Mouse (Mus musculus) forebrain, postnatal 0 days (tissue): ENCODE measurements around the gene Nfe2. TPM values are rescaled to one million over a fixed set of nuclear protein-coding genes. Genes with fewer than 3 reads are reported as not detected.

ENCODE experiments used
- ATAC-seq: fragments of 200-750 bp; cut with Nextera tagmentation; 2 replicates; pipeline ENCODE4 v1.8.0; 2017; ENCODE audit warnings: mild to moderate bottlenecking, moderate library complexity
- DNase-seq: peaks from one replicate; pipeline ENCODE4 v3.0.0-alpha.2; 2015
- H3K27ac ChIP-seq: fragments of 300-500 bp; sonication (generic); 2 replicates; pipeline ENCODE4 v1.5.1; 2014; ENCODE audit warnings: low read depth, mild to moderate bottlenecking, antibody characterized with exemption, low read length, moderate library complexity, mixed read lengths
- H3K27me3 ChIP-seq: fragments of 300-500 bp; sonication (generic); 2 replicates; pipeline ENCODE4 v1.6.1; 2014; ENCODE audit warnings: mild to moderate bottlenecking, low read length, mixed read lengths; ENCODE audit not compliant: insufficient read depth
- H3K36me3 ChIP-seq: fragments of 300-500 bp; sonication (generic); 2 replicates; pipeline ENCODE4 v1.6.1; 2014; ENCODE audit warnings: mild to moderate bottlenecking, moderate library complexity; ENCODE audit not compliant: insufficient read depth
- H3K4me1 ChIP-seq: fragments of 300-500 bp; sonication (generic); 2 replicates; pipeline ENCODE4 v1.6.1; 2014; ENCODE audit warnings: antibody characterized with exemption; ENCODE audit not compliant: insufficient read depth
- H3K4me2 ChIP-seq: fragments of 300-500 bp; sonication (generic); 2 replicates; pipeline ENCODE4 v1.6.1; 2014; ENCODE audit warnings: low read depth, mild to moderate bottlenecking, moderate library complexity
- H3K4me3 ChIP-seq: fragments of 300-500 bp; sonication (generic); 2 replicates; pipeline ENCODE4 v1.5.1; 2014; ENCODE audit warnings: low read depth, low read length, mixed read lengths
- H3K9ac ChIP-seq: fragments of 300-500 bp; sonication (generic); 2 replicates; pipeline ENCODE4 v1.6.1; 2014; ENCODE audit warnings: mild to moderate bottlenecking
- H3K9me3 ChIP-seq: fragments of 300-500 bp; sonication (generic); 2 replicates; pipeline ENCODE4 v1.6.1; 2016; ENCODE audit warnings: low read length
- CTCF ChIP-seq: sonication (generic); IDR thresholded peaks from 2 replicates; pipeline ENCODE4 v1.5.1; 2016; ENCODE audit warnings: antibody characterized with exemption, control low read depth, low read depth
- WGBS: fragments of 180-500 bp; shearing (Covaris S2); extraction: QIAGEN DNeasy Blood & Tissue Kit; methylation state at CpG from one replicate; pipeline ENCODE4 v1.1.7; 2014; 5-methylcytosine and 5-hydroxymethylcytosine counted together
- polyA plus RNA-seq: library from polyadenylated mRNA; unstranded; fragments of >200 nt; fragmentation: Nextera tagmentation; extraction: Ambion mirVana; gene quantifications from 2 replicates; pipeline ENCODE4 v1.2.1, GENCODE M21; 2015
- total RNA-seq: library from RNA; depleted of rRNA; stranded (reverse); fragments of >200 nt; gene quantifications from 2 replicates; pipeline ENCODE4 v1.2.3, GENCODE M21; 2014

Nfe2 gene
- total and polyA plus RNA-seq, 2 experiments from 2014 or later: 0.34 to 1.6 TPM

DNA sequence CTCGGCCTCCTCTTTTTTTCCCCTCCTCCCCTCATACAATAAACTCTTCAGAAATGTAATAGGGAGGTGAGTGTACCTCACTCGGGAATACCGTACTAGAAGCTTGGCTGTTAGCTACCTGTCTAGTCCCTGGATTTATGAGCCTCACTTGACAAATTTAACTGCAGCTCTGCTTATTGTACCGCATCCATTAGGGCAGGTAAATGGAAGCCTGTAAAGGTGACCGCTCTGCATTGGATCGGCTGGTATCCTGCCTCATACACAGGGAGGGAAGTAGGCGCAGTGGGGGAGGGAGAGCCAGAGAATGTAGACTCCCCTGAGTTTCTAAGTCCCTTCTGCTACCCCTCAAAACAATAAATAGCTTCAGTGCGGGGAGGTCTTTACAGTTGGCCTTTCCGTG is 32.6 kb upstream of the Nfe2 start:
- WGBS: 94% methylated on average over 9 of the region's 9 CpGs
- no peaks in the 10 kb centered on the region for H3K27me3 ChIP-seq
- H3K9ac ChIP-seq: no peak overlapping the region
- ATAC-seq (no peak), DNase-seq (no peak)
- no peaks in the 10 kb centered on the region for H3K4me1 ChIP-seq
- no peak overlapping the region for H3K27ac ChIP-seq
- no peak for TF ChIP-seq CTCF
- no peak overlapping the region for H3K4me2 ChIP-seq
- no peak overlapping the region for H3K4me3 ChIP-seq
- H3K36me3 ChIP-seq: peaks cover 42% of the 10 kb centered on the region
- H3K9me3 ChIP-seq: no peaks in the 10 kb centered on the region

- H3K36me3 ChIP-seq: peaks cover 38% of the 10 kb centered on the region
- no peak for DNase-seq
- 85% methylated on average over 6 of the region's 6 CpGs for WGBS
- no peak overlapping the region for H3K9ac ChIP-seq
- TF ChIP-seq CTCF: no peak
- no peak overlapping the region for H3K4me3 ChIP-seq
- no peaks in the 10 kb centered on the region for H3K9me3 ChIP-seq
- ATAC-seq: no peak
- no peaks in the 10 kb centered on the region for H3K4me1 ChIP-seq
- H3K27ac ChIP-seq: no peak overlapping the region
- no peaks in the 10 kb centered on the region for H3K27me3 ChIP-seq
- H3K4me2 ChIP-seq: no peak overlapping the region
Measured at GRCm38 (mm10) chr15:103290417-103290816, 32.2 kb upstream of the Nfe2 start.

DNA sequence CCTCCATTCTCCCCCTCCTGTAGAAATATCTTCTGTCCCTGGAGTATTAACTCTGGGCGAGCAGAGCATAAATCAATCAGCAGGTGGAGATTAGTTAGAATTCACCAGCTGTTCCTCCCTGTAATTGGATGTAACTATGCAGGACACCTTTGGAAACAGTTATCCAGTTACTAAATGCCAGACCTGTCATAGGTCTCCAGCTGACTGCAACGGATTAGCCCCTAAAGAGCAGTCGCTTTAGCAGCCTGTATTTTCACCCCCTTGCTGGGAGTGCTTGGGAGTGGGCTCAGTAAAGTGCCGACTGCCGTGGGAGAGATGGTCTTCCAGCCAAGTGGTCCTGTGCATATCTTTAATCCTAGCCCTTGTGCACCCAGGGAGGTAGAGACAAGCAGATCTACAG is 31.4 kb upstream of the Nfe2 start:
- TF ChIP-seq CTCF: no peak
- Histone ChIP-seq H3K4me3 (no peak overlapping the region), H3K36me3 (peaks cover 36% of the 10 kb centered on the region), H3K9ac (no peak overlapping the region), H3K9me3 (no peaks in the 10 kb centered on the region), H3K4me1 (no peaks in the 10 kb centered on the region), H3K27ac (no peak overlapping the region), H3K27me3 (no peaks in the 10 kb centered on the region), H3K4me2 (no peak overlapping the region)
- DNase-seq: no peak
- ATAC-seq: no peak
- WGBS: 38% methylated on average over 5 of the region's 5 CpGs

GRCm38 (mm10) chr15:103285778-103286417 is 27.7 kb upstream of the Nfe2 start:
- H3K4me1 ChIP-seq: no peaks in the 10 kb centered on the region
- no peak for TF ChIP-seq CTCF
- no peaks in the 10 kb centered on the region for H3K9me3 ChIP-seq
- no peak overlapping the region for H3K4me3 ChIP-seq
- peak; percentile 83 for ATAC-seq
- 29% methylated on average over 1 of the region's 1 CpGs for WGBS
- peak overlapping the region; percentile 46 for H3K27ac ChIP-seq
- peak; percentile 65 for DNase-seq
- H3K27me3 ChIP-seq: no peaks in the 10 kb centered on the region
- peaks cover 14% of the 10 kb centered on the region; the same call in 1 of the 2 replicates for H3K36me3 ChIP-seq
- H3K9ac ChIP-seq: no peak overlapping the region
- no peak overlapping the region for H3K4me2 ChIP-seq

DNA sequence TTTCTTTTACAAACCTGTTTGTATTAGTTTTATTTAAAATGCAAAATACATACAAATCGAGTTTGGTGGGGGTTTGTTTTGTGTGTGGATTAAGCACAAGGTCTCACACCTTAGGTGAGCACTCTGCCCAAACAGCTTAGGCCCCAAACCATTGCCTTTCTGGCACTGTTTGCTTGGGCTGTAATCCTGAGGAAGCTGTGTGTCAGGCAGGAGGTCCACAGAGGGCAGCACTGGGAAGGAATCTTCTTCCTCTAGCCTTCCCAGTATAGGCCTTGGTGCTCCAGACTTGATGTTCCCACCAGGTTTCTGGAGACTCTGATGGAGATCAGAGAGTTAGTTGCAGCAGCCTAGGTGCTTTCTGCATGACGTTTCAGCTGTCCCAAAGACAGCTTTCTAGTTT is 26.4 kb upstream of the Nfe2 start:
- no peak for DNase-seq
- peak; percentile 32; the same call in 1 of the 2 replicates for ATAC-seq
- no peaks in the 10 kb centered on the region for H3K27me3 ChIP-seq
- H3K4me3 ChIP-seq: no peak overlapping the region
- no peak overlapping the region for H3K4me2 ChIP-seq
- TF ChIP-seq CTCF: peak; percentile 36
- H3K4me1 ChIP-seq: no peaks in the 10 kb centered on the region
- no peak overlapping the region for H3K9ac ChIP-seq
- 38% methylated on average over 2 of the region's 2 CpGs for WGBS
- peaks cover 10% of the 10 kb centered on the region; the same call in 1 of the 2 replicates for H3K36me3 ChIP-seq
- 0 out of 2 replicates have a peak overlapping the region, but pooled peaks have one; percentile 46 for H3K27ac ChIP-seq
- no peaks in the 10 kb centered on the region for H3K9me3 ChIP-seq

DNA sequence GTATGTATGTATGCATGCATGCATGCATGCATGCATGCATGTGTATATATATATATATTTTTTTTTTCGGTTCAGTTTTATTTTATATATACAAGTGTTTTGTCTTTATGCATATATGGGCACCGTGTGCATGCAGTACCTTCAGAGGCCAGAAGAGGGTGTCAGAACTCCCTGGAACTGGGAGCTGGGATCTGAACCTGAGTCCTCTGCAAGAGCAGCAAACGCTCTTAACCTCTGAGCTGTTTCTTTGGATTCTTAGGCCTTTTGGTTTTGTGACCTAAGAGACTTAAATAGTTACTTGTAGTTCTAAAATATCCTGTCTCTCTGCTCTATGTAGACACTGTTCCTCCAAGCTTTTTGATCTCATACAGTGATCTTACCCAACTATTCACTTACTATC is 25.9 kb upstream of the Nfe2 start:
- DNase-seq: peak; percentile 49
- Histone ChIP-seq H3K4me1 (no peaks in the 10 kb centered on the region), H3K9ac (no peak overlapping the region), H3K27me3 (no peaks in the 10 kb centered on the region), H3K4me3 (no peak overlapping the region), H3K4me2 (no peak overlapping the region), H3K36me3 (peaks cover 6% of the 10 kb centered on the region; the same call in 1 of the 2 replicates), H3K9me3 (no peaks in the 10 kb centered on the region), H3K27ac (no peak overlapping the region)
- ATAC-seq: no peak
- peak; percentile 67 for TF ChIP-seq CTCF
- 38% methylated on average over 3 of the region's 3 CpGs for WGBS

DNA sequence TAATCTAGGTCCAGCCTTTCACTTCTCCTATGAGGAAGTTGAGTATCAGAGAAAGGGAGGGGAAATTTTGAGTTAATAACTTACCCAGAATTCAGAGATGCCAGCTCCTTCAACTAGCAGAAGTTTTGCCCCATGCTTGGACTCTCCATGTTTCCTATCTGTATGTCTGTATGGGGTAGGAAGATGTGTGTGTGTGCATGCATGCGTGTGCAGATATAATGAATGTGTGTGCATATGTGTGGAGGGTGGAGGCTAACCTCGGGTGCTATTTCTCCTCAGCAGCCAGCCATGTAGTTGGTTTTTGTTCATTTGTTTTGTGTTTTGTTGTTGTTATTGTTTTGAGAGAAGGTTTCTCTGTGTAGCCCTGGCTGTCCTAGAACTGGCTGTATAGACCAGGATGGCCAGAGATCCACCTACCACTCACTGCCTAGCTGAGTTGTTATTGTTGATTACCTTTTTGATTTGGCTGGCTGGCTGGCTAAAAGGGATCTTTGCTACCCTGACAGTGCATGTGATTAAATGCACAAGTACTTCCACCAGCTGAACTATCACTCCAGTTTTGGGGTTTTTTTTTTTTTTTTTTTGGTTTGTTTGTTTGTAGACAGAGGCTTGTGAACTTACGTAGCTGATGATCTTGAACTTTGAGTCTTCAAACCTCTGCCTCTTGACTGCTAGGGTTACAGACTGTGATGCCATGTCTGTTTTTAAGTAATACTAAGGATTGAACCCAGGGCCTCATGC is 23.4 kb upstream of the Nfe2 start:
- no peak overlapping the region for H3K9ac ChIP-seq
- H3K4me1 ChIP-seq: no peaks in the 10 kb centered on the region
- H3K4me3 ChIP-seq: no peak overlapping the region
- 94% methylated on average over 3 of the region's 3 CpGs for WGBS
- no peaks in the 10 kb centered on the region for H3K9me3 ChIP-seq
- no peak for DNase-seq
- H3K4me2 ChIP-seq: no peak overlapping the region
- no peaks in the 10 kb centered on the region for H3K36me3 ChIP-seq
- TF ChIP-seq CTCF: no peak
- no peak overlapping the region for H3K27ac ChIP-seq
- ATAC-seq: no peak
- no peaks in the 10 kb centered on the region for H3K27me3 ChIP-seq
